In the genomic region with DNA sequence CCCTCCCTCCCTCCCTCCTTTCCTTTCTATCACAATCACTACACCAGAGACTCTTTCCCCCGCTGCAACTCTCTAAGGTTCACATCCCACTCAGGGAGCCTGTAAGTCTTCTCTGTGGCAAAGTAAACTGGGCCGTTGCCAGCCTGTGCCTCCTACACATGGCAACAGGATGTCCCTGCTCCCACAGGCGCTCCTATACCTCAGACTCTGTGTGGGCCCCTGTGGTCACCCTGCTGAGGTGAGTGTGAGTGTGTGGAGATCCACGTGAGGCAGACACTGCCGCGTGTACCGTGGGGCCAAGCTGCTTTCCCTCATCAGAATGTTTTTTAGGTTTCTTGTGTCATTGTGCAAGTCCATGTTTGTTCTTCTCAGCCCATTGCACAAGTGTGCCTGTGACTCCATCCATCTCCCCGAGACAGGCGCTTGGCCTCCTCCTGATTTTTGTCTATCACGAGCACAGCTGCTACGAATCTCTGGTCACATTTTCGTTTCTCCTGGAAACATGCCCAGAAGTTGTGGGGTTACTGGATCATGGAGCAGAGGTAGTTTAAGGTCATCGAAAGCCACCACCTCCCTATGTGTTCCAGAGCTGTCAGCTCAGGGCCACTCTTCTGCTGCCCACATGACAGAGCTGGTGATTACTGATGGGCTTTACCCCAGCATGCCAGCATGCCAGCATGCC, we compare ENCODE assay signal across 10 mouse cellular contexts. TPM values are rescaled to one million over a fixed set of nuclear protein-coding genes. Genes with fewer than 3 reads are reported as not detected.
DNase-seq lines count a peak whose midpoint lies in the region; ATAC-seq lines count a peak whose summit lies in the region.
"Had no signal": no experiment of that assay in that cellular context is flagged by ENCODE, and none has a peak within 500 bp of the region (broad histone marks: within the 10 kb centered on the region; RNA-seq: fewer than 3 reads in every experiment).

No protein-coding gene starts in this region.

- no peaks in the 10 kb centered on the region for H3K27me3 ChIP-seq in midbrain, embryonic 10.5 days (ENCODE audit: low read depth, poor library complexity, severe bottlenecking)
- peaks cover 7% of the 10 kb centered on the region; the same call in 1 of the 2 replicates for H3K27me3 ChIP-seq in forebrain, embryonic 12.5 days

- H3K27ac ChIP-seq in midbrain, embryonic 10.5 days (replicated peaks), result no peak overlapping the region
- H3K27ac ChIP-seq in forebrain, embryonic 12.5 days, result no peak overlapping the region
- H3K27ac ChIP-seq: embryonic facial prominence, embryonic 12.5 days had no signal

- WGBS in midbrain, embryonic 10.5 days, result 89% methylated on average over 13 of the region's 13 CpGs
- 85% methylated on average over 13 of the region's 13 CpGs for WGBS in forebrain, embryonic 12.5 days

- H3K9me3 ChIP-seq in midbrain, embryonic 10.5 days (replicated peaks), result no peaks in the 10 kb centered on the region
- H3K9me3 ChIP-seq in forebrain, embryonic 12.5 days, result no peaks in the 10 kb centered on the region
- H3K9me3 ChIP-seq: embryonic facial prominence, embryonic 12.5 days; megakaryocyte, embryonic 14.5 days had no signal

- peak; percentile 55 for DNase-seq in gastrocnemius, postnatal 25 days
- DNase-seq in gastrocnemius, adult 8-10 months (ENCODE audit: low spot score in 2 of 2), result no peak
- peak; percentile 58 for DNase-seq in adrenal gland, postnatal 25 days
- DNase-seq in kidney, adult 8-10 months, result peak; percentile 42 to 64
- peak; percentile 76 for DNase-seq in lung, postnatal 25 days (ENCODE audit: low spot score)
- DNase-seq in midbrain, embryonic 10.5 days (ENCODE audit: low spot score), result no peak
- DNase-seq in layer of hippocampus, adult 8-10 months (ENCODE audit: low spot score in 2 of 2), result no peak

- ATAC-seq in forebrain, embryonic 12.5 days (ENCODE audit: low FRiP score), result no peak

- no peak overlapping the region for H3K9ac ChIP-seq in forebrain, embryonic 12.5 days
- H3K9ac ChIP-seq: embryonic facial prominence, embryonic 12.5 days had no signal

- no peaks in the 10 kb centered on the region for H3K4me1 ChIP-seq in midbrain, embryonic 10.5 days
- no peaks in the 10 kb centered on the region for H3K4me1 ChIP-seq in forebrain, embryonic 12.5 days
- H3K4me1 ChIP-seq: embryonic facial prominence, embryonic 12.5 days had no signal

- H3K4me2 ChIP-seq in forebrain, embryonic 12.5 days, result no peak overlapping the region
- H3K4me2 ChIP-seq: embryonic facial prominence, embryonic 12.5 days had no signal

- no peak overlapping the region for H3K4me3 ChIP-seq in midbrain, embryonic 10.5 days
- H3K4me3 ChIP-seq in forebrain, embryonic 12.5 days (replicated peaks), result no peak overlapping the region
- H3K4me3 ChIP-seq: embryonic facial prominence, embryonic 12.5 days; megakaryocyte, embryonic 14.5 days had no signal

- no peaks in the 10 kb centered on the region for H3K36me3 ChIP-seq in midbrain, embryonic 10.5 days
- H3K36me3 ChIP-seq in forebrain, embryonic 12.5 days (replicated peaks), result no peaks in the 10 kb centered on the region
- H3K36me3 ChIP-seq: embryonic facial prominence, embryonic 12.5 days had no signal

RNA-seq across cellular contexts. Expression of a gene that starts 10.3 kb away (rescaled TPM):
- total RNA-seq in gastrocnemius, postnatal 25 days (2021), result not detected
- total RNA-seq in gastrocnemius, adult 8-10 months (2022), result not detected
- 35.6 and 47.0 TPM in 2 replicates for total RNA-seq in adrenal gland, postnatal 25 days (2021)
- 1.3 and 1.5 TPM in 2 replicates for polyA plus RNA-seq in midbrain, embryonic 10.5 days (2016; fragmentation: Nextera tagmentation; extraction: Ambion mirVana)
- 0.23 and 0.59 TPM in 2 replicates for polyA plus RNA-seq in forebrain, embryonic 12.5 days (2016; fragmentation: Nextera tagmentation; extraction: Ambion mirVana)
- 10 to 100 TPM in 2 of 4 experiments, 1 to 10 TPM in 2; 2.4 to 18.5 (median 8.9) TPM for total RNA-seq in layer of hippocampus, adult 8-10 months (2022)

RNA-seq across cellular contexts. Expression of a gene that starts 49.8 kb away (rescaled TPM):
- total RNA-seq in gastrocnemius, postnatal 25 days (2021), result 1 to 10 TPM; 5.3 to 5.5 TPM
- 1 to 10 TPM; 3.4 to 4.5 (median 3.5) TPM for total RNA-seq in gastrocnemius, adult 8-10 months (2022)
- 7.4 and 13.7 TPM in 2 replicates for total RNA-seq in adrenal gland, postnatal 25 days (2021)
- 3.3 and 4.7 TPM in 2 replicates for polyA plus RNA-seq in midbrain, embryonic 10.5 days (2016; fragmentation: Nextera tagmentation; extraction: Ambion mirVana)
- polyA plus RNA-seq in forebrain, embryonic 12.5 days (2016; fragmentation: Nextera tagmentation; extraction: Ambion mirVana), result 11.8 and 14.0 TPM in 2 replicates
- 1 to 10 TPM; 4.4 to 5.6 (median 5.1) TPM for total RNA-seq in layer of hippocampus, adult 8-10 months (2022)

Comparison
In these comparisons a context has a peak if more than half of its experiments do, and no peak if none do; other contexts are left out.
1. DNase-seq: peak in gastrocnemius, postnatal 25 days (single experiment), adrenal gland, postnatal 25 days (single experiment), kidney, adult 8-10 months (2 of 2) and lung, postnatal 25 days (single experiment); none in gastrocnemius, adult 8-10 months (0 of 2), midbrain, embryonic 10.5 days (single experiment) and layer of hippocampus, adult 8-10 months (0 of 2).